Mouse (Mus musculus): ENCODE measurements around the gene Ogfod2. TPM values are rescaled to one million over a fixed set of nuclear protein-coding genes. Genes with fewer than 3 reads are reported as not detected.

Ogfod2 gene
- polyA plus RNA-seq, 1 experiment from 2014 or later = 19.7 TPM

GRCm38 (mm10) chr5:124078794-124079416, 33.2 kb upstream of the Ogfod2 start:
- peak; percentile 82 for DNase-seq
- Histone ChIP-seq H3K9me3 (ENCODE audit: control insufficient read depth, low read length) (no peaks in the 10 kb centered on the region), H3K4me1 (ENCODE audit: control insufficient read depth, insufficient read depth, low read length) (peaks cover 10% of the 10 kb centered on the region; the same call in 1 of the 2 replicates), H3K27me3 (ENCODE audit: control insufficient read depth, insufficient read depth, low read length) (no peaks in the 10 kb centered on the region), H3K4me3 (replicated peaks; ENCODE audit: low read depth, low read length) (no peak overlapping the region), H3K27ac (replicated peaks; ENCODE audit: low read depth, low read length) (peak overlapping the region; percentile 74), H3K36me3 (ENCODE audit: control insufficient read depth, insufficient read depth, low read length) (no peaks in the 10 kb centered on the region), H3K9ac (replicated peaks; ENCODE audit: low read length) (no peak overlapping the region), H3K4me2 (ENCODE audit: low read length) (no peak overlapping the region)
- 59% methylated on average over 9 of the region's 9 CpGs for WGBS
- ATAC-seq (ENCODE audit: low FRiP score, low TSS enrichment) = peak; percentile 76

DNA sequence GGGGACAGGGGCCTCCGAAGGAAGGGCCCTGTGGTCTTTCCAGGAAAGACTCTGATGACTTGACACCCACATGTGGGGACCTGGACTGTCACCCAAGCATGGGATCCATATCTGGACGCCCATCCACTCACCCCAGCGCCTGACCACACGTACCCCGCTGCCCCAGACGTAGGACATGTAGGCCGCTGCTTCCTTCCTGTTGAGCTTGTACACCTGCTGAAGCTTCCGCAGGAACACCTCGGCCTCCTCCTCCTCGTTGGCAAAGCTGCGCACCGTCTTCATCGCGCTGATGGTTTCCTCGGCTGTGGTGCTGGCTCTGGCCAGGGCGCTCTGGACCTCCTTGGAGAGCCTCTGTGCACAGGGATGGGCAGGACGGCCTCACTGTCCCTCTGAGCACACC, 32.2 kb upstream of the Ogfod2 start:
- Histone ChIP-seq H3K27me3 (ENCODE audit: control insufficient read depth, insufficient read depth, low read length) (no peaks in the 10 kb centered on the region), H3K4me3 (replicated peaks; ENCODE audit: low read depth, low read length) (no peak overlapping the region), H3K4me1 (ENCODE audit: control insufficient read depth, insufficient read depth, low read length) (peaks cover 10% of the 10 kb centered on the region; the same call in 1 of the 2 replicates), H3K27ac (replicated peaks; ENCODE audit: low read depth, low read length) (no peak overlapping the region), H3K36me3 (ENCODE audit: control insufficient read depth, insufficient read depth, low read length) (no peaks in the 10 kb centered on the region), H3K9me3 (ENCODE audit: control insufficient read depth, low read length) (no peaks in the 10 kb centered on the region), H3K9ac (replicated peaks; ENCODE audit: low read length) (no peak overlapping the region), H3K4me2 (ENCODE audit: low read length) (no peak overlapping the region)
- 95% methylated on average over 17 of the region's 17 CpGs for WGBS
- no peak for ATAC-seq (ENCODE audit: low FRiP score, low TSS enrichment)
- DNase-seq = no peak

- no peak overlapping the region for H3K4me2 ChIP-seq (ENCODE audit: low read length)
- ATAC-seq (ENCODE audit: low FRiP score, low TSS enrichment) (no peak), DNase-seq (no peak)
- no peak overlapping the region for H3K27ac ChIP-seq (replicated peaks; ENCODE audit: low read depth, low read length)
- peaks cover 10% of the 10 kb centered on the region; the same call in 1 of the 2 replicates for H3K4me1 ChIP-seq (ENCODE audit: control insufficient read depth, insufficient read depth, low read length)
- no peak overlapping the region for H3K9ac ChIP-seq (replicated peaks; ENCODE audit: low read length)
- WGBS = 88% methylated on average over 10 of the region's 10 CpGs
- no peaks in the 10 kb centered on the region for H3K9me3 ChIP-seq (ENCODE audit: control insufficient read depth, low read length)
- H3K36me3 ChIP-seq (ENCODE audit: control insufficient read depth, insufficient read depth, low read length) = no peaks in the 10 kb centered on the region
- no peaks in the 10 kb centered on the region for H3K27me3 ChIP-seq (ENCODE audit: control insufficient read depth, insufficient read depth, low read length)
- H3K4me3 ChIP-seq (replicated peaks; ENCODE audit: low read depth, low read length) = no peak overlapping the region
Observed at GRCm38 (mm10) chr5:124082447-124082846, 29.6 kb upstream of the Ogfod2 start.

- H3K4me1 ChIP-seq (ENCODE audit: control insufficient read depth, insufficient read depth, low read length) = peaks cover 6% of the 10 kb centered on the region; the same call in 1 of the 2 replicates
- no peak overlapping the region for H3K4me2 ChIP-seq (ENCODE audit: low read length)
- no peak overlapping the region for H3K27ac ChIP-seq (replicated peaks; ENCODE audit: low read depth, low read length)
- H3K9me3 ChIP-seq (ENCODE audit: control insufficient read depth, low read length) = no peaks in the 10 kb centered on the region
- no peak overlapping the region for H3K4me3 ChIP-seq (replicated peaks; ENCODE audit: low read depth, low read length)
- no peak for ATAC-seq (ENCODE audit: low FRiP score, low TSS enrichment)
- no peaks in the 10 kb centered on the region for H3K36me3 ChIP-seq (ENCODE audit: control insufficient read depth, insufficient read depth, low read length)
- no peaks in the 10 kb centered on the region for H3K27me3 ChIP-seq (ENCODE audit: control insufficient read depth, insufficient read depth, low read length)
- no peak for DNase-seq
- H3K9ac ChIP-seq (replicated peaks; ENCODE audit: low read length) = no peak overlapping the region
- 90% methylated on average over 17 of the region's 17 CpGs for WGBS
Observed at GRCm38 (mm10) chr5:124082941-124083688, 29.0 kb upstream of the Ogfod2 start.

GRCm38 (mm10) chr5:124083850-124084587, 28.1 kb upstream of the Ogfod2 start:
- Histone ChIP-seq H3K36me3 (ENCODE audit: control insufficient read depth, insufficient read depth, low read length) (no peaks in the 10 kb centered on the region), H3K4me3 (replicated peaks; ENCODE audit: low read depth, low read length) (no peak overlapping the region), H3K27me3 (ENCODE audit: control insufficient read depth, insufficient read depth, low read length) (no peaks in the 10 kb centered on the region), H3K4me1 (ENCODE audit: control insufficient read depth, insufficient read depth, low read length) (no peaks in the 10 kb centered on the region; the same call in 1 of the 2 replicates), H3K27ac (replicated peaks; ENCODE audit: low read depth, low read length) (no peak overlapping the region), H3K9me3 (ENCODE audit: control insufficient read depth, low read length) (no peaks in the 10 kb centered on the region), H3K4me2 (ENCODE audit: low read length) (no peak overlapping the region), H3K9ac (replicated peaks; ENCODE audit: low read length) (no peak overlapping the region)
- WGBS = 85% methylated on average over 14 of the region's 14 CpGs
- no peak for ATAC-seq (ENCODE audit: low FRiP score, low TSS enrichment)
- no peak for DNase-seq

GRCm38 (mm10) chr5:124084588-124085173, 27.4 kb upstream of the Ogfod2 start:
- DNase-seq (peak; percentile 90), ATAC-seq (ENCODE audit: low FRiP score, low TSS enrichment) (0 out of 2 replicates have a peak, but pooled peaks have one; percentile 14)
- H3K4me3 ChIP-seq (replicated peaks; ENCODE audit: low read depth, low read length) = no peak overlapping the region
- 39% methylated on average over 11 of the region's 11 CpGs for WGBS
- no peaks in the 10 kb centered on the region for H3K9me3 ChIP-seq (ENCODE audit: control insufficient read depth, low read length)
- no peak overlapping the region for H3K27ac ChIP-seq (replicated peaks; ENCODE audit: low read depth, low read length)
- no peaks in the 10 kb centered on the region for H3K27me3 ChIP-seq (ENCODE audit: control insufficient read depth, insufficient read depth, low read length)
- H3K36me3 ChIP-seq (ENCODE audit: control insufficient read depth, insufficient read depth, low read length) = no peaks in the 10 kb centered on the region
- H3K9ac ChIP-seq (replicated peaks; ENCODE audit: low read length) = no peak overlapping the region
- H3K4me2 ChIP-seq (ENCODE audit: low read length) = no peak overlapping the region
- no peaks in the 10 kb centered on the region for H3K4me1 ChIP-seq (ENCODE audit: control insufficient read depth, insufficient read depth, low read length)

DNA sequence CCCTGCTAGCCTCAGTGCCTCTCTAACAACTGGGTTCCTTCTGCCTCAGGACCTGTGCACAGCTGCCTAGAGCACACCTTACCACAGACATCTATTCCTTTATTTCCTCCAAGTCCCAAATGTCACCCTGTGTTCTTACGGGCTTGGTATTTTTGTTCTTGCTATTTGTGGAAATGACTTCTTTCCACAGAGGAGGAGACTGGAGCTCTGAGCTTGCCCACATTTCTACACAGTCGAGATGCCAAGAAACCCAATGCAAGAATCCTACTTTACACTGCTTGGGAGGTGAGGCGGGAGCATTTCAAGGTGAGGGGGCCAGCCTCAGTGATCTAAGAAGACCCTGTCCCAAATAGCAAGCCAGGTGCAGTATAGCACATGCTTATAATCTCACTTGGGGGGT, 26.6 kb upstream of the Ogfod2 start:
- Histone ChIP-seq H3K27me3 (ENCODE audit: control insufficient read depth, insufficient read depth, low read length) (no peaks in the 10 kb centered on the region), H3K4me3 (replicated peaks; ENCODE audit: low read depth, low read length) (no peak overlapping the region), H3K36me3 (ENCODE audit: control insufficient read depth, insufficient read depth, low read length) (no peaks in the 10 kb centered on the region), H3K4me1 (ENCODE audit: control insufficient read depth, insufficient read depth, low read length) (no peaks in the 10 kb centered on the region), H3K4me2 (ENCODE audit: low read length) (no peak overlapping the region), H3K27ac (replicated peaks; ENCODE audit: low read depth, low read length) (no peak overlapping the region), H3K9ac (replicated peaks; ENCODE audit: low read length) (no peak overlapping the region), H3K9me3 (ENCODE audit: control insufficient read depth, low read length) (no peaks in the 10 kb centered on the region)
- no peak for DNase-seq
- no peak for ATAC-seq (ENCODE audit: low FRiP score, low TSS enrichment)
- WGBS = 74% methylated on average over 3 of the region's 3 CpGs

DNA sequence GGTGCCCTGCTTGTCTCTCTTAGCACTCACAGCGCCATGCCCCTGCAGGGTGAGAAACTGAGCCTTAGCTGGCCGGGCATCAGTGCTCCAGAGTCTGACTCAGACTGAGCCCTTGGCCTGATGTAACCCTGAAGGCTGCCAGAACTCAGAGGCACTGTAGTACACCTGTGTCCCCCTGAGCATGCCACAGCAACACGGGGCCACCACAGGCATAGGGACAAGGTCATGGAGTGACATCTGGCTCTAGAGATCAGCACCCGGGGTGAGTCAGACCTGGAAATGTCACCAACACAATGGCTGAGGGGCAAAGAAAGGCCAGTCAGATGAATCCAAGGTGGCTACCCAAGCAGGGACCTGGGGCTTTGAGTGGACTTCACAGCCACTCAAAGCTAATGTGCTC, 25.2 kb upstream of the Ogfod2 start:
- no peak for DNase-seq
- Histone ChIP-seq H3K4me3 (replicated peaks; ENCODE audit: low read depth, low read length) (no peak overlapping the region), H3K4me2 (ENCODE audit: low read length) (no peak overlapping the region), H3K4me1 (ENCODE audit: control insufficient read depth, insufficient read depth, low read length) (no peaks in the 10 kb centered on the region), H3K9me3 (ENCODE audit: control insufficient read depth, low read length) (no peaks in the 10 kb centered on the region), H3K36me3 (ENCODE audit: control insufficient read depth, insufficient read depth, low read length) (no peaks in the 10 kb centered on the region), H3K27me3 (ENCODE audit: control insufficient read depth, insufficient read depth, low read length) (no peaks in the 10 kb centered on the region), H3K9ac (replicated peaks; ENCODE audit: low read length) (no peak overlapping the region), H3K27ac (replicated peaks; ENCODE audit: low read depth, low read length) (no peak overlapping the region)
- 89% methylated on average over 4 of the region's 4 CpGs for WGBS
- ATAC-seq (ENCODE audit: low FRiP score, low TSS enrichment) = no peak
